ENCODE assay signal across 9 mouse cellular contexts in genomic region chr15:78851505-78852153, GRCm38 (mm10). TPM values are rescaled to one million over a fixed set of nuclear protein-coding genes. Genes with fewer than 3 reads are reported as not detected.
A peak's percentile ranks its signal among the peaks of the same experiment; 100 is the strongest.
DNase-seq lines count a peak whose midpoint lies in the region; ATAC-seq and TF ChIP-seq lines count a peak whose summit lies in the region.
"Had no signal": no experiment of that assay in that cellular context is flagged by ENCODE, and none has a peak within 500 bp of the region (broad histone marks: within the 10 kb centered on the region; RNA-seq: fewer than 3 reads in every experiment).

No protein-coding gene starts in this region.

- peaks cover 8% of the 10 kb centered on the region; the same call in 1 of the 2 replicates for H3K27me3 ChIP-seq in E14TG2a.4 (ENCODE audit: insufficient read depth, low read length)
- no peaks in the 10 kb centered on the region for H3K27me3 ChIP-seq in forebrain, embryonic 15.5 days
- H3K27me3 ChIP-seq in liver, postnatal 0 days (ENCODE audit: insufficient read depth, low read length) = no peaks in the 10 kb centered on the region
- H3K27me3 ChIP-seq in neural tube, embryonic 14.5 days (ENCODE audit: control insufficient read depth, insufficient read depth, low read length) = no peaks in the 10 kb centered on the region
- no peaks in the 10 kb centered on the region for H3K27me3 ChIP-seq in testis, adult 2 months (ENCODE audit: control insufficient read depth, insufficient read depth, low read length)

- peak; percentile 74; the same call in 1 of the 2 replicates for ATAC-seq in cerebellum, adult (ENCODE audit: insufficient number of reproducible peaks, low FRiP score, low TSS enrichment)
- peak; percentile 75 for ATAC-seq in forebrain, embryonic 15.5 days (replicated peaks)
- peak; percentile 83 for ATAC-seq in liver, postnatal 0 days
- peak; percentile 88; the same call in 1 of the 2 replicates for ATAC-seq in neural tube, embryonic 14.5 days (ENCODE audit: low read depth)

- H3K4me2 ChIP-seq in forebrain, embryonic 15.5 days (replicated peaks) = peak overlapping the region; percentile 22; the same call in 1 of the 2 replicates
- H3K4me2 ChIP-seq in liver, postnatal 0 days (ENCODE audit: low read depth, low read length) = peak overlapping the region; percentile 7; the same call in 1 of the 2 replicates
- H3K4me2 ChIP-seq in neural tube, embryonic 14.5 days (ENCODE audit: low read depth, low read length) = no peak overlapping the region

- TF ChIP-seq CTCF in E14TG2a.4 (conservative IDR thresholded peaks at IDR 0.05; ENCODE audit: low read length) = peak; percentile 44
- TF ChIP-seq CTCF in liver, postnatal 0 days (IDR thresholded peaks at IDR 0.05; ENCODE audit: low read depth) = peak; percentile 97
- TF ChIP-seq CTCF in testis, adult 2 months (IDR thresholded peaks at IDR 0.05; ENCODE audit: control insufficient read depth, insufficient read depth, insufficient replicate concordance, low read depth, low read length) = peak; percentile 92

- DNase-seq in heart, postnatal 25 days (ENCODE audit: low spot score) = peak; percentile 81
- peak; percentile 96 for DNase-seq in layer of hippocampus, adult 11-12 months (ENCODE audit: low spot score)
- DNase-seq in liver, postnatal 0 days = peak; percentile 96

- H3K9me3 ChIP-seq in E14TG2a.4 (ENCODE audit: low read length) = no peaks in the 10 kb centered on the region
- H3K9me3 ChIP-seq in forebrain, embryonic 15.5 days = no peaks in the 10 kb centered on the region
- H3K9me3 ChIP-seq in liver, postnatal 0 days (ENCODE audit: low read length) = no peaks in the 10 kb centered on the region
- H3K9me3 ChIP-seq in neural tube, embryonic 14.5 days (ENCODE audit: control insufficient read depth, low read length) = no peaks in the 10 kb centered on the region

- no peak overlapping the region for H3K27ac ChIP-seq in forebrain, embryonic 15.5 days (replicated peaks)
- peak overlapping the region; percentile 12; the same call in 1 of the 2 replicates for H3K27ac ChIP-seq in liver, postnatal 0 days (ENCODE audit: low read depth)
- H3K27ac ChIP-seq in neural tube, embryonic 14.5 days (ENCODE audit: low read depth, low read length) = no peak overlapping the region
- no peak overlapping the region for H3K27ac ChIP-seq in testis, adult 2 months (ENCODE audit: control insufficient read depth, insufficient read depth, low read depth, low read length)

- WGBS in forebrain, embryonic 15.5 days = 16% methylated on average over 13 of the region's 13 CpGs
- 8% methylated on average over 13 of the region's 13 CpGs for WGBS in liver, postnatal 0 days (ENCODE audit: insufficient replicate concordance)
- 15% methylated on average over 13 of the region's 13 CpGs for WGBS in neural tube, embryonic 14.5 days

- no peaks in the 10 kb centered on the region for H3K36me3 ChIP-seq in E14TG2a.4 (ENCODE audit: insufficient read depth, low read length)
- no peaks in the 10 kb centered on the region for H3K36me3 ChIP-seq in forebrain, embryonic 15.5 days
- peaks cover 16% of the 10 kb centered on the region for H3K36me3 ChIP-seq in liver, postnatal 0 days (replicated peaks; ENCODE audit: insufficient read depth, low read length)
- no peaks in the 10 kb centered on the region for H3K36me3 ChIP-seq in neural tube, embryonic 14.5 days (ENCODE audit: control insufficient read depth, insufficient read depth, low read length)
- H3K36me3 ChIP-seq in testis, adult 2 months (ENCODE audit: control insufficient read depth, insufficient read depth, low read length) = no peaks in the 10 kb centered on the region

- peaks cover 55% of the 10 kb centered on the region for H3K4me1 ChIP-seq in E14TG2a.4 (replicated peaks; ENCODE audit: low read depth, low read length)
- no peaks in the 10 kb centered on the region for H3K4me1 ChIP-seq in forebrain, embryonic 15.5 days
- peaks cover 22% of the 10 kb centered on the region for H3K4me1 ChIP-seq in liver, postnatal 0 days (ENCODE audit: insufficient read depth)
- no peaks in the 10 kb centered on the region for H3K4me1 ChIP-seq in neural tube, embryonic 14.5 days (ENCODE audit: control insufficient read depth, insufficient read depth, low read length)
- peaks cover 8% of the 10 kb centered on the region for H3K4me1 ChIP-seq in testis, adult 2 months (ENCODE audit: control insufficient read depth, insufficient read depth, low read length)

- no peak overlapping the region for H3K4me3 ChIP-seq in E14TG2a.4 (replicated peaks; ENCODE audit: low read length)
- H3K4me3 ChIP-seq in forebrain, embryonic 15.5 days = no peak overlapping the region
- H3K4me3 ChIP-seq in liver, postnatal 0 days (ENCODE audit: low read depth, low read length) = no peak overlapping the region
- no peak overlapping the region for H3K4me3 ChIP-seq in neural tube, embryonic 14.5 days (ENCODE audit: low read depth, low read length)
- peak overlapping the region; percentile 44 for H3K4me3 ChIP-seq in testis, adult 2 months (ENCODE audit: control insufficient read depth, low read depth, low read length)

- no peak for TF ChIP-seq EP300 in liver, postnatal 0 days (IDR thresholded peaks at IDR 0.05; ENCODE audit: low read depth)

- no peak overlapping the region for H3K9ac ChIP-seq in forebrain, embryonic 15.5 days (replicated peaks)
- H3K9ac ChIP-seq in liver, postnatal 0 days (replicated peaks) = no peak overlapping the region
- H3K9ac ChIP-seq in neural tube, embryonic 14.5 days (replicated peaks; ENCODE audit: low read depth, low read length) = no peak overlapping the region

- intact Hi-C loops in heart, postnatal 25 days (cut with DNase I) = loop anchor here (1.0 to 5.0 kb wide), 2 partner anchors 25 to 39 kb away; no protein-coding TSS in a partner anchor

- no peak for TF ChIP-seq POLR2A in testis, adult 2 months (IDR thresholded peaks at IDR 0.05; ENCODE audit: control insufficient read depth, low read depth, low read length)

RNA-seq across cellular contexts. Expression of gene Lgals2, which starts 3.7 kb away (rescaled TPM):
- not detected in 2 replicates for polyA plus RNA-seq in forebrain, embryonic 15.5 days (2015; fragmentation: Nextera tagmentation; extraction: Ambion mirVana)
- under 1 TPM; 0.62 to 0.64 TPM for total RNA-seq in heart, postnatal 25 days (2021)
- polyA plus RNA-seq in liver, postnatal 0 days (2015; fragmentation: Nextera tagmentation; extraction: Ambion mirVana) = 3.4 TPM in 2 replicates
- not detected in 2 replicates for polyA plus RNA-seq in neural tube, embryonic 14.5 days (2014; fragmentation: Nextera tagmentation; extraction: Ambion mirVana)
- 2.2 and 2.8 TPM in 2 replicates for polyA plus RNA-seq in testis, adult 2 months (2012; rRNA removed)

RNA-seq across cellular contexts. Expression of gene Cdc42ep1, which starts 9.2 kb away (rescaled TPM):
- 7.6 and 9.0 TPM in 2 replicates for polyA plus RNA-seq in forebrain, embryonic 15.5 days (2015; fragmentation: Nextera tagmentation; extraction: Ambion mirVana)
- 10 to 100 TPM; 34.1 to 41.0 TPM for total RNA-seq in heart, postnatal 25 days (2021)
- 12.6 and 19.8 TPM in 2 replicates for polyA plus RNA-seq in liver, postnatal 0 days (2015; fragmentation: Nextera tagmentation; extraction: Ambion mirVana)
- 4.6 and 7.7 TPM in 2 replicates for polyA plus RNA-seq in neural tube, embryonic 14.5 days (2014; fragmentation: Nextera tagmentation; extraction: Ambion mirVana)
- 2.5 and 2.9 TPM in 2 replicates for polyA plus RNA-seq in testis, adult 2 months (2012; rRNA removed)

RNA-seq across cellular contexts. Expression of gene Gga1, which starts 25.4 kb away (rescaled TPM):
- polyA plus RNA-seq in forebrain, embryonic 15.5 days (2015; fragmentation: Nextera tagmentation; extraction: Ambion mirVana) = 60.3 and 62.0 TPM in 2 replicates
- 10 to 100 TPM; 41.6 to 43.8 TPM for total RNA-seq in heart, postnatal 25 days (2021)
- 12.9 and 14.8 TPM in 2 replicates for polyA plus RNA-seq in liver, postnatal 0 days (2015; fragmentation: Nextera tagmentation; extraction: Ambion mirVana)
- 31.7 and 37.1 TPM in 2 replicates for polyA plus RNA-seq in neural tube, embryonic 14.5 days (2014; fragmentation: Nextera tagmentation; extraction: Ambion mirVana)
- 69.9 and 82.1 TPM in 2 replicates for polyA plus RNA-seq in testis, adult 2 months (2012; rRNA removed)

RNA-seq across cellular contexts. Expression of gene Gm49510, which starts 47.8 kb away (rescaled TPM):
- not detected in 2 replicates for polyA plus RNA-seq in forebrain, embryonic 15.5 days (2015; fragmentation: Nextera tagmentation; extraction: Ambion mirVana)
- total RNA-seq in heart, postnatal 25 days (2021) = under 1 TPM in 1 of 2 experiments, not detected in 1; 0.18 TPM
- polyA plus RNA-seq in liver, postnatal 0 days (2015; fragmentation: Nextera tagmentation; extraction: Ambion mirVana) = 0.07 TPM in 1 of 2 replicates, not detected in the other
- polyA plus RNA-seq in neural tube, embryonic 14.5 days (2014; fragmentation: Nextera tagmentation; extraction: Ambion mirVana) = 0.21 TPM in 1 of 2 replicates, not detected in the other
- polyA plus RNA-seq in testis, adult 2 months (2012; rRNA removed) = not detected in 2 replicates
- polyA plus RNA-seq: gonadal fat pad, adult 2 months had no signal

RNA-seq across cellular contexts. Expression of gene Sh3bp1, which starts 47.9 kb away (rescaled TPM):
- polyA plus RNA-seq in forebrain, embryonic 15.5 days (2015; fragmentation: Nextera tagmentation; extraction: Ambion mirVana) = 3.6 and 5.9 TPM in 2 replicates
- total RNA-seq in heart, postnatal 25 days (2021) = 1 to 10 TPM; 4.1 to 4.8 TPM
- polyA plus RNA-seq in liver, postnatal 0 days (2015; fragmentation: Nextera tagmentation; extraction: Ambion mirVana) = 7.4 and 8.2 TPM in 2 replicates
- 3.4 and 4.1 TPM in 2 replicates for polyA plus RNA-seq in neural tube, embryonic 14.5 days (2014; fragmentation: Nextera tagmentation; extraction: Ambion mirVana)
- polyA plus RNA-seq in testis, adult 2 months (2012; rRNA removed) = 3.3 and 3.5 TPM in 2 replicates

Comparison
In these comparisons a context has a peak if more than half of its experiments do, and no peak if none do; other contexts are left out.
1. CTCF ChIP-seq: peak in every context shown above with its lines; median percentile 97 in liver, postnatal 0 days; 92 in testis, adult 2 months; 44 in E14TG2a.4.